Mouse (Mus musculus) stomach, embryonic 15.5 days (tissue): Measurements from ENCODE around the gene Slain2. TPM values are rescaled to one million over a fixed set of nuclear protein-coding genes. Genes with fewer than 3 reads are reported as not detected.
"Not testable (repeated sequence)": the region's sequence is repeated elsewhere in the genome, so short reads cannot be mapped to it uniquely, and the experiment has no call there.

Source experiments
- ATAC-seq: fragments of 200-750 bp; cut with Nextera tagmentation; 2 replicates; pipeline ENCODE4 v1.8.0; 2017; ENCODE audit warnings: low read depth, moderate number of reproducible peaks, moderate TSS enrichment; ENCODE audit not compliant: insufficient read depth, low FRiP score
- H3K27ac ChIP-seq: fragments of 300-500 bp; sonication (generic); 2 replicates; pipeline ENCODE4 v1.5.1; 2015; ENCODE audit warnings: mild to moderate bottlenecking, inconsistent platforms
- H3K27me3 ChIP-seq: fragments of 300-500 bp; sonication (generic); replicated peaks from 2 replicates; pipeline ENCODE4 v1.6.1; 2015; ENCODE audit warnings: inconsistent platforms
- H3K36me3 ChIP-seq: fragments of 300-500 bp; sonication (generic); 2 replicates; pipeline ENCODE4 v1.6.1; 2015; ENCODE audit warnings: inconsistent platforms
- H3K4me1 ChIP-seq: fragments of 300-500 bp; sonication (generic); 2 replicates; pipeline ENCODE4 v1.6.1; 2015; ENCODE audit warnings: inconsistent platforms
- H3K4me2 ChIP-seq: fragments of 300-500 bp; sonication (generic); 2 replicates; pipeline ENCODE4 v1.6.1; 2015; ENCODE audit warnings: mild to moderate bottlenecking, inconsistent platforms
- H3K4me3 ChIP-seq: fragments of 300-500 bp; sonication (generic); replicated peaks from 2 replicates; pipeline ENCODE4 v1.5.1; 2015; ENCODE audit warnings: inconsistent platforms
- H3K9ac ChIP-seq: fragments of 300-500 bp; sonication (generic); 2 replicates; pipeline ENCODE4 v1.6.1; 2015; ENCODE audit warnings: inconsistent platforms
- H3K9me3 ChIP-seq: fragments of 300-500 bp; sonication (generic); 2 replicates; pipeline ENCODE4 v1.6.1; 2016; ENCODE audit warnings: inconsistent platforms
- WGBS: fragments of 180-500 bp; shearing (Covaris S2); methylation state at CpG from one replicate; pipeline ENCODE4 v1.1.7; 2015; 5-methylcytosine and 5-hydroxymethylcytosine counted together
- polyA plus RNA-seq: library from polyadenylated mRNA; unstranded; fragments of >200 nt; fragmentation: Nextera tagmentation; extraction: Ambion mirVana; gene quantifications from 2 replicates; pipeline ENCODE4 v1.2.1, GENCODE M21; 2015

The Slain2 gene
- polyA plus RNA-seq, 1 experiment from 2014 or later = 15.2 TPM

GRCm38 (mm10) chr5:73004046-73004445, 89.9 kb downstream of the Slain2 start:
- Histone ChIP-seq H3K9ac (no peak overlapping the region), H3K27me3 (peaks cover 28% of the 10 kb centered on the region), H3K4me3 (no peak overlapping the region), H3K4me2 (no peak overlapping the region), H3K9me3 (no peaks in the 10 kb centered on the region), H3K36me3 (no peaks in the 10 kb centered on the region), H3K4me1 (peaks cover 6% of the 10 kb centered on the region; the same call in 1 of the 2 replicates), H3K27ac (no peak overlapping the region)
- WGBS = 78% methylated on average over 5 of the region's 5 CpGs
- no peak for ATAC-seq

GRCm38 (mm10) chr5:73006784-73007581, 92.9 kb downstream of the Slain2 start, which contains the start of gene Slc10a4:
Slc10a4 (plus strand) TSS chr5:73006883.
- 8% methylated on average over 65 of the region's 65 CpGs for WGBS
- ATAC-seq = peak; percentile 70; the same call in 1 of the 2 replicates
- Histone ChIP-seq H3K9ac (no peak within 1 kb of the TSS), H3K4me2 (peak within 1 kb of the TSS; percentile 83), H3K4me3 (peak within 1 kb of the TSS; percentile 41), H3K27me3 (peaks cover 28% of the 10 kb centered on the region), H3K36me3 (no peaks in the 10 kb centered on the region), H3K4me1 (peaks cover 6% of the 10 kb centered on the region; the same call in 1 of the 2 replicates), H3K9me3 (no peaks in the 10 kb centered on the region), H3K27ac (no peak within 1 kb of the TSS)

- no peaks in the 10 kb centered on the region for H3K9me3 ChIP-seq
- no peak overlapping the region for H3K9ac ChIP-seq
- ATAC-seq = 0 out of 2 replicates have a peak, but pooled peaks have one; percentile 4
- H3K27me3 ChIP-seq = peaks cover 28% of the 10 kb centered on the region
- H3K36me3 ChIP-seq = no peaks in the 10 kb centered on the region
- 40% methylated on average over 5 of the region's 5 CpGs for WGBS
- peak overlapping the region; percentile 41; the same call in 1 of the 2 replicates for H3K4me3 ChIP-seq
- peaks cover 6% of the 10 kb centered on the region; the same call in 1 of the 2 replicates for H3K4me1 ChIP-seq
- H3K4me2 ChIP-seq = peak overlapping the region; percentile 83
- no peak overlapping the region for H3K27ac ChIP-seq
Measured at GRCm38 (mm10) chr5:73007582-73007959, 93.5 kb downstream of the Slain2 start.

- peaks cover 28% of the 10 kb centered on the region for H3K27me3 ChIP-seq
- not testable (repeated sequence) for H3K4me1 ChIP-seq, H3K9ac ChIP-seq, ATAC-seq, H3K9me3 ChIP-seq, H3K4me3 ChIP-seq, H3K27ac ChIP-seq, H3K4me2 ChIP-seq, H3K36me3 ChIP-seq
- WGBS = 39% methylated on average over 8 of the region's 8 CpGs
Measured at GRCm38 (mm10) chr5:73008230-73008629, 94.1 kb downstream of the Slain2 start.

GRCm38 (mm10) chr5:73011806-73012205, 97.7 kb downstream of the Slain2 start:
- not testable (repeated sequence) for ATAC-seq, H3K27ac ChIP-seq, H3K4me2 ChIP-seq, H3K36me3 ChIP-seq, H3K9me3 ChIP-seq, H3K9ac ChIP-seq, H3K4me3 ChIP-seq
- WGBS = 93% methylated on average over 16 of the region's 16 CpGs
- Histone ChIP-seq H3K4me1 (peaks cover 11% of the 10 kb centered on the region), H3K27me3 (peaks cover 22% of the 10 kb centered on the region)

- H3K9me3 ChIP-seq, H3K36me3 ChIP-seq, H3K4me1 ChIP-seq, H3K27ac ChIP-seq, H3K9ac ChIP-seq, ATAC-seq: not testable (repeated sequence)
- WGBS = 25% methylated on average over 20 of the region's 27 CpGs
- H3K4me3 ChIP-seq = peak overlapping the region; percentile 37
- peak overlapping the region; percentile 78 for H3K4me2 ChIP-seq
- peaks cover 11% of the 10 kb centered on the region; the same call in 1 of the 2 replicates for H3K27me3 ChIP-seq
Measured at GRCm38 (mm10) chr5:73012884-73013610, 98.9 kb downstream of the Slain2 start.

- H3K9ac ChIP-seq, H3K9me3 ChIP-seq, H3K36me3 ChIP-seq, H3K4me1 ChIP-seq, H3K27ac ChIP-seq, H3K27me3 ChIP-seq: not testable (repeated sequence)
- Histone ChIP-seq H3K4me3 (peak overlapping the region; percentile 37), H3K4me2 (peak overlapping the region; percentile 78)
- 2% methylated on average over 46 of the region's 65 CpGs for WGBS
- ATAC-seq = peak; percentile 53; the same call in 1 of the 2 replicates
Measured at GRCm38 (mm10) chr5:73013611-73014287, 99.6 kb downstream of the Slain2 start.

GRCm38 (mm10) chr5:73014745-73015144, 100.6 kb downstream of the Slain2 start:
- peaks cover 5% of the 10 kb centered on the region; the same call in 1 of the 2 replicates for H3K27me3 ChIP-seq
- H3K4me2 ChIP-seq = no peak overlapping the region
- no peaks in the 10 kb centered on the region for H3K9me3 ChIP-seq
- H3K4me1 ChIP-seq = peaks cover 5% of the 10 kb centered on the region; the same call in 1 of the 2 replicates
- WGBS = 39% methylated on average over 9 of the region's 9 CpGs
- H3K36me3 ChIP-seq = no peaks in the 10 kb centered on the region
- no peak overlapping the region for H3K4me3 ChIP-seq
- no peak for ATAC-seq
- no peak overlapping the region for H3K27ac ChIP-seq
- no peak overlapping the region for H3K9ac ChIP-seq

GRCm38 (mm10) chr5:73023801-73024200, 109.7 kb downstream of the Slain2 start:
- H3K4me2 ChIP-seq = no peak overlapping the region
- no peak overlapping the region for H3K9ac ChIP-seq
- 92% methylated on average over 13 of the region's 13 CpGs for WGBS
- no peak overlapping the region for H3K27ac ChIP-seq
- H3K36me3 ChIP-seq = peaks cover 18% of the 10 kb centered on the region; the same call in 1 of the 2 replicates
- H3K9me3 ChIP-seq = no peaks in the 10 kb centered on the region
- no peak overlapping the region for H3K4me3 ChIP-seq
- H3K4me1 ChIP-seq = no peaks in the 10 kb centered on the region
- H3K27me3 ChIP-seq = no peaks in the 10 kb centered on the region
- no peak for ATAC-seq
